Mouse (Mus musculus) kidney, adult 9 months (tissue): ENCODE measurements at regions not wholly inside any gene's neighbourhood (a gene's known extent, or its start where the extent isn't known, plus 50 kb on each side); places are given as distances from the start of the nearest gene placed in this dataset.

Experiments
- DNase-seq: peaks from one replicate; pipeline ENCODE4 v3.0.0; 2022

GRCm38 (mm10) chr19:53476768-53477547 is 52.0 kb upstream of the Dusp5 start:
- DNase-seq, result no peak

- no peak for DNase-seq
Observed at GRCm38 (mm10) chr19:53469256-53469655, 59.7 kb upstream of the Dusp5 start.

- DNase-seq, result no peak
Observed at GRCm38 (mm10) chr19:53464681-53465080, 64.2 kb upstream of the Dusp5 start.

GRCm38 (mm10) chr19:53464135-53464534 is 64.8 kb upstream of the Dusp5 start:
- no peak for DNase-seq

GRCm38 (mm10) chr19:53461025-53462015 is 67.6 kb upstream of the Dusp5 start:
- DNase-seq, result no peak

- no peak for DNase-seq
Observed at GRCm38 (mm10) chr19:53460312-53461024, 68.4 kb upstream of the Dusp5 start.

- no peak for DNase-seq
Observed at GRCm38 (mm10) chr19:53459407-53459788, 69.0 kb upstream of the Smndc1 start.

GRCm38 (mm10) chr19:53458770-53459406 is 68.5 kb upstream of the Smndc1 start:
- DNase-seq, result no peak

GRCm38 (mm10) chr19:53456681-53457080 is 66.3 kb upstream of the Smndc1 start:
- DNase-seq, result no peak

GRCm38 (mm10) chr19:53454571-53454970 is 64.2 kb upstream of the Smndc1 start:
- no peak for DNase-seq

- DNase-seq, result no peak
Observed at GRCm38 (mm10) chr19:53454059-53454458, 63.7 kb upstream of the Smndc1 start.

- DNase-seq, result no peak
Observed at GRCm38 (mm10) chr19:53453317-53453947, 63.1 kb upstream of the Smndc1 start.

GRCm38 (mm10) chr19:53452360-53452759 is 62.0 kb upstream of the Smndc1 start:
- peak; percentile 17 for DNase-seq

- DNase-seq, result no peak
Observed at GRCm38 (mm10) chr19:53451388-53451922, 61.1 kb upstream of the Smndc1 start.

- DNase-seq, result no peak
Observed at GRCm38 (mm10) chr19:53450624-53451387, 60.4 kb upstream of the Smndc1 start.

- peak; percentile 63 for DNase-seq
Observed at GRCm38 (mm10) chr19:53449137-53449783, 58.9 kb upstream of the Smndc1 start.

GRCm38 (mm10) chr19:53448206-53448605 is 57.8 kb upstream of the Smndc1 start:
- DNase-seq, result peak; percentile 61

GRCm38 (mm10) chr19:53447754-53448153 is 57.4 kb upstream of the Smndc1 start:
- DNase-seq, result peak; percentile 69

- DNase-seq, result no peak
Observed at GRCm38 (mm10) chr19:53446216-53446615, 55.8 kb upstream of the Smndc1 start.

- no peak for DNase-seq
Observed at GRCm38 (mm10) chr19:53444646-53445045, 54.3 kb upstream of the Smndc1 start.
